Mouse (Mus musculus): ENCODE results near the gene Parp12. TPM values are rescaled to one million over a fixed set of nuclear protein-coding genes. Genes with fewer than 3 reads are reported as not detected.

Parp12 gene
- polyA plus RNA-seq, 1 experiment from 2014 or later, result 7.1 TPM

DNA sequence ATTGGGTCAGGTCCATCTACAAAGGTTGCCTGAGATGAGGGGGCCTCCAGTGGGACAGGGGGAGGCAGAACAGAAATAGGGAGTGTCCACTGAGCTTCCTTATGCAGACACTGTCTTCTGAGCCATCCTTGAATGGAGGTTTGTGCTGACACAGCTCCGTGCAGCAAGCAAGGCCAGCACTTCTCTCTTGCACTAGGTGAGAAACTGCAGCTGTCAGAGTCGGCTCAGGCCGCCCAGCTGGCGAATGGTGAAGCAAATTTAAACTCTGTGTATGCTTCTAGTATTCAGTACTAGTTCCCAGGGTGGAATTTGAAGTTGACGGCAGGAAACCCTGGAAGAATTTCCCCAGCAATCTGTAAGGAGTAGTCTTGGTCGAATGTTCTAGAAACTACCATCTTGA lies 67.3 kb downstream of the Parp12 start:
- Histone ChIP-seq H3K27ac (ENCODE audit: low read length) (no peak overlapping the region), H3K4me1 (ENCODE audit: insufficient read depth, low read length) (peaks cover 24% of the 10 kb centered on the region), H3K27me3 (ENCODE audit: insufficient read depth, low read length) (0 out of 2 replicates have a peak, but pooled peaks cover 4% of the 10 kb centered on the region), H3K4me3 (ENCODE audit: low read length) (no peak overlapping the region), H3K9ac (replicated peaks; ENCODE audit: low read length) (no peak overlapping the region), H3K4me2 (replicated peaks; ENCODE audit: low read depth, low read length) (no peak overlapping the region), H3K9me3 (ENCODE audit: low read length) (no peaks in the 10 kb centered on the region), H3K36me3 (ENCODE audit: insufficient read depth, low read length) (no peaks in the 10 kb centered on the region)
- ATAC-seq (ENCODE audit: low FRiP score, low TSS enrichment), result peak; percentile 34; the same call in 1 of the 2 replicates
- WGBS, result 45% methylated on average over 6 of the region's 6 CpGs

DNA sequence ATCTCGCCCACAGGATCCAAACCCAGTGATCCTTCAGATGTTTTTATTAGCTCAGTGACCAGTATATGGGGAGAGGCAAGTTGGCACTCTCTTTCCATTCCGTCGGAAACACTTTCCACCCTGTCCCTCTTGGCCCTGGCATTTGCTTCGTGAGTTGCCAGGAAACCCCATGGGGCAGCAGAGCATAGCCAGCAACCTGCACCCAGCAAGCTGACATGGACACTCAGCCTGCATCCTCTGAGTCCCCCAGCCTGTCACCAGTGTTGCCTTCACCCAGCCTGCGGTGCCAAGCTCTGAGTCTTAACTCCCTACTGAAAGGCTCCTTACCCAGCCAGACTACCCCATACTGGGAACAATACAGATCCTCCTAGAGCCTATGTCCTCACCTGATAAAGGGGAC lies 69.0 kb downstream of the Parp12 start:
- Histone ChIP-seq H3K9ac (replicated peaks; ENCODE audit: low read length) (no peak overlapping the region), H3K36me3 (ENCODE audit: insufficient read depth, low read length) (no peaks in the 10 kb centered on the region), H3K27me3 (ENCODE audit: insufficient read depth, low read length) (0 out of 2 replicates have a peak, but pooled peaks cover 4% of the 10 kb centered on the region), H3K4me1 (ENCODE audit: insufficient read depth, low read length) (peaks cover 13% of the 10 kb centered on the region; the same call in 1 of the 2 replicates), H3K27ac (ENCODE audit: low read length) (no peak overlapping the region), H3K4me2 (replicated peaks; ENCODE audit: low read depth, low read length) (no peak overlapping the region), H3K9me3 (ENCODE audit: low read length) (no peaks in the 10 kb centered on the region), H3K4me3 (ENCODE audit: low read length) (no peak overlapping the region)
- 46% methylated on average over 5 of the region's 5 CpGs for WGBS
- ATAC-seq (ENCODE audit: low FRiP score, low TSS enrichment), result no peak

DNA sequence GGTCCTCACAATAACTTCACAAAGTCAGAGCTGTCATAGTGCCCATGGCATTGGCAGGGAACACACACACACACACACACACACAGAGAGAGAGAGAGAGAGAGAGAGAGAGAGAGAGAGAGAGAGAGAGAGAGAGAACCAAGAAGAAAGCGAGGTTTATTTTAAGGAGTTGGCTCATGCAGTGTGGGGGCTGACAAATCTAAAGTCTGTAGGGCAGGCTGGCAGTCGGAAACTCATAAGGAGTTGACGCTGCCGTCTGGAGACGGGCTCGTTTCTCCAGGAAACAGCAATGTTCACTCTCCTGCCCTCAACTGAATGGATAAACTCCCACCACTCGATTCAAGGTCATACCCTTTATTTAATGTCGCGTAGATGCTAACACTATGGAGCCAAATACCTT lies 77.7 kb downstream of the Parp12 start:
- H3K9ac ChIP-seq (replicated peaks; ENCODE audit: low read length), result no peak overlapping the region
- H3K27ac ChIP-seq (ENCODE audit: low read length), result no peak overlapping the region
- H3K4me3 ChIP-seq (ENCODE audit: low read length), result no peak overlapping the region
- no peak overlapping the region for H3K4me2 ChIP-seq (replicated peaks; ENCODE audit: low read depth, low read length)
- H3K36me3 ChIP-seq (ENCODE audit: insufficient read depth, low read length), result no peaks in the 10 kb centered on the region
- peaks cover 7% of the 10 kb centered on the region for H3K4me1 ChIP-seq (ENCODE audit: insufficient read depth, low read length)
- no peaks in the 10 kb centered on the region for H3K27me3 ChIP-seq (ENCODE audit: insufficient read depth, low read length)
- ATAC-seq (ENCODE audit: low FRiP score, low TSS enrichment), result no peak
- H3K9me3 ChIP-seq (ENCODE audit: low read length), result no peaks in the 10 kb centered on the region
- 67% methylated on average over 9 of the region's 9 CpGs for WGBS

Other genes with a start within 250 kb of the Parp12 start
- 8.4 and 9.2 TPM in 2 replicates for gene Tbxas1, start 242.9 kb downstream of the Parp12 start, polyA plus RNA-seq (2015; fragmentation: Nextera tagmentation; extraction: Ambion mirVana)
- gene Hipk2, start 242.2 kb downstream of the Parp12 start, polyA plus RNA-seq (2015; fragmentation: Nextera tagmentation; extraction: Ambion mirVana), result 28.0 and 32.8 TPM in 2 replicates
- 5.7 and 6.2 TPM in 2 replicates for gene Kdm7a, start 88.4 kb upstream of the Parp12 start, polyA plus RNA-seq (2015; fragmentation: Nextera tagmentation; extraction: Ambion mirVana)